Mouse (Mus musculus): ENCODE results near the gene Zfp799.
"Not testable (repeated sequence)": the region's sequence is repeated elsewhere in the genome, so short reads cannot be mapped to it uniquely, and the experiment has no call there.

Gene Zfp799

GRCm38 (mm10) chr17:32829540-32830417 is at the start of gene Zfp799:
Zfp799 (minus strand) TSS chr17:32830261.
- peak; percentile 78 to 86 for DNase-seq (ENCODE audit: low spot score in 2 of 2)

DNA sequence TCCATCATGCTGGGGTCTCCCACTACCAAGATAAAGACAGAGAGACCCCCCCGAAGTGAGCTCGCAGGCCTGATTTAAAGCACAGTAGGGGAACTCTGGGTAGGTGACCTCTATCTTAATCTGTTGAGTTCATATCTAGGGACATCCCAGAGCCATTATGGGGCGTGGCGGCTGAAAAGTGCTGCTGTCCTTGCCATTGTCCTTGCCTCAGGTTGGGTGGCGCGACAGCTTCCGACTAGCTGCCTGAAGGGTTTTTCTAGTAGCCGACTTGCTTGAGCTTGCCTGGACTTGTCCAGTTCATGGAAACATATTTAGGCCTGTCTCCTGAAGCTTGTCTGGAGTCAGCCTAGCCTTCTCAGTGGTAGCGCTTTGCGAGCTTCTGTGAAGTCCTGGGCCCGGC is 48.7 kb upstream of the Zfp799 start:
- no peak for DNase-seq (ENCODE audit: low spot score in 2 of 2)

GRCm38 (mm10) chr17:32877471-32878171 is 47.6 kb upstream of the Zfp799 start:
- DNase-seq (ENCODE audit: low spot score in 2 of 2), result no peak

DNA sequence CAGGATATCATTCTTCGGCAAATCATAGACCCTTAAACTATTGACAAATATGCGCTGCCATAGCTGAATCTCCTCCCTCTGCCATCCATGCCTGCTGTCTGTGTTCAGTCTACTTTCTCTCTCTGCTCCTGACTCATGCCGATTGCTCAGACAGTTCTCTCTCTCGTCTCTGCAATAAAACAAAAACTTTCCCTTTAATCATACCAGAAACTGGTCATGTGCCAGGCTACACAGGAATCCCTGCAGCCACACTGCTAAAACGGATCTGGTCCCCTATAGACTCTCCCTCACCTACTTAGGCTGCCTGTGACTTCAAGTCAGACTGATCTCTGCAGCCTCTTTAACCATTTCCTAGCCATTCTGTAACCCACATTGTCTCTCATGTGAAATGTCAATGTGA is 42.6 kb upstream of the Zfp799 start:
- DNase-seq (ENCODE audit: low spot score in 2 of 2), result no peak

DNA sequence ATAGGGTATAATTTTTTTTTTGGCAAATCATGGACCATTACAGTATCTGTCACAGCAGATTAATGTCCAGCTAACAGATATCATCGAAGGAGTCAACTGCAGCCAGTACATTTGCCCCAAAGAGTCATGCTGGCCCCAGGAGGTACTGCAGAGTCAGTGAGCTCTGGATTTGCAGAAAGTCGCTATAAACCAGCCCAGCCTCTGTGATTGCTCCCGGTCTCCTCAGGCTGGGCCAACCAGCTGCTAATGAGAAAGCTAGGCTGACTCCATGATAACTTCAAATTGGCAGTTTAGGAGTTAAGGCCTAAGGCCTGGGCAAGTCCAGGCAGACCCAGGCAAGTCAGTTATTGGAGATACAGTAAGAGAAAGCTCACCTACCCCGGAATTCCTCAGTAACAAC is 42.0 kb upstream of the Zfp799 start:
- no peak for DNase-seq (ENCODE audit: low spot score in 2 of 2)

GRCm38 (mm10) chr17:32871483-32871882 is 41.4 kb upstream of the Zfp799 start:
- no peak for DNase-seq (ENCODE audit: low spot score in 2 of 2)

GRCm38 (mm10) chr17:32867266-32867665 is 37.2 kb upstream of the Zfp799 start:
- not testable (repeated sequence) for DNase-seq (ENCODE audit: low spot score in 2 of 2)

DNA sequence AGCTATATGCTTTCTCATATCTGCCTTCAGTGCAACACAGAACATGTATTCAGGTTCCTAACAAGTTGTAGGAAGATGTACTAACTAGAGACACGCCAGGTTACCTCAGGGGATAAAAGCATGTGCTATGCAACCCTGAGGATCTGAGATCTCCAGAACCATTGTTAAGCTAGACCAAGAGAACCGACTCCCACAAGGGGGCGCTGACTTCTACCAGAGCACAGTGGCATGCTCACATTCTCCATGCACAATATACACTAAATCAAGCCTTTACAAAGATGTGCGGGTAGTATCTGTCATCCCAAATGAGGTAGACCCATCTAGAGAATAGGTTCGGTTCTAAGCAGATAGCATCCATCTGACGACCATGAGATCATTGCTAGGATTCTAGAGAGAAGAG is 26.7 kb upstream of the Zfp799 start:
- not testable (repeated sequence) for DNase-seq (ENCODE audit: low spot score in 2 of 2)

DNA sequence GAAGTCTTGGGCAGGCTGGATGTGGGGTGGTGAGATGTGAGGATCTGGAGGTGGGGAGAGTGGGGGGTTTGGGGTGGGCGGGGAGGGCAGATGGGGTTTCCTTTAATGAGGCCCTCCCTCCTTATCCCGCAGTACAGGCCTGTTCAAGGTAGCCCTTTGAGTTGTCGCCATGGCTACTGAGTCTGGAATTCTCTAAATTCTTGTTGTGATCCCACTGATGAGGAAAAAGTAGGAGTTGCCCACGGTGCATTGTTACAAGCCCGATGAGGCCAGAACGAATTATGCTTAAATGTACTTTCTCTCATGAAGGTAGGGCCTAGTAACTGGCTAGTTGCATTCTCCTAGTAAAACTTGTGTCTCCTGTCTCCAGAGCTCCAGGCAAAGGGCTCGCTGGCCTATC is 21.5 kb upstream of the Zfp799 start:
- DNase-seq (ENCODE audit: low spot score in 2 of 2), result no peak

GRCm38 (mm10) chr17:32841388-32841787 is 11.3 kb upstream of the Zfp799 start:
- no peak for DNase-seq (ENCODE audit: low spot score in 2 of 2)

- DNase-seq (ENCODE audit: low spot score in 2 of 2), result no peak
These were observed 9.2 kb upstream of the Zfp799 start for GRCm38 (mm10) chr17:32839083-32839802.

GRCm38 (mm10) chr17:32830418-32830782 is 339 bp upstream of the Zfp799 start:
- DNase-seq (ENCODE audit: low spot score in 2 of 2), result no peak

DNA sequence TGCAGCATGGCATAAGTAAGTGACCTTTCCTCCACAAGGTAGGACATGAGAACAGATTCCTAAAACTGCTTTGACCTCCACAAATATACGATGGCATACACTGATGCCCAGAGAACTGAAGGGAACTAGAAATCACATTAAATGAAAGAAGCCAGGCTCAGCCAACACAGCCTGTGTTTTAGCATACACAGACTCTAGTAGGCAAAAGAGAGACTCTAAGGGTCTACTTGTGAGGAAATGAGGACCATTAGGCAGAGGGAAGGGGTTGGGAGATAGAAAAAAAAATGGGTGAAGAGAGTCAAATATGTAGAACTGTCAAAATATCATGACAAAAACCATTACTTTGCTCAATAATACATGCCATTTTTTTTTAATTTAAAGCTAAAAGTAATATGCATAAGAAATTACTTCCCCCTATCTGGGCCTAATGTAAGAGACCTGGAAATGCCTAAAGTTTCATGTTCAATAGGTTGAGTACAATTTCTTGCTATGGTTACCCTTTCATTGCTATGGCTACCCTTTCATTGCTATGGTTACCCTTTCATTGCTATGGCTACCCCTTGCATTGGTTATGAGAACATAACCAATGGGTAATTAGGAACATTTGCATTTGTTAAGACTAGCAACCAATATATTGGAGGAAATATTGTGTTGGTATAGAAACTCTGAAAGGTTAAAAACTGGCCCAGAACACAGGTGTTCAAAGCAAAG is 13.8 kb downstream of the Zfp799 start:
- no peak for DNase-seq (ENCODE audit: low spot score in 2 of 2)

- DNase-seq (ENCODE audit: low spot score in 2 of 2), result no peak
These were observed 15.9 kb downstream of the Zfp799 start for GRCm38 (mm10) chr17:32814136-32814535.

GRCm38 (mm10) chr17:32810648-32811047 is 19.4 kb downstream of the Zfp799 start:
- DNase-seq (ENCODE audit: low spot score in 2 of 2), result no peak

DNA sequence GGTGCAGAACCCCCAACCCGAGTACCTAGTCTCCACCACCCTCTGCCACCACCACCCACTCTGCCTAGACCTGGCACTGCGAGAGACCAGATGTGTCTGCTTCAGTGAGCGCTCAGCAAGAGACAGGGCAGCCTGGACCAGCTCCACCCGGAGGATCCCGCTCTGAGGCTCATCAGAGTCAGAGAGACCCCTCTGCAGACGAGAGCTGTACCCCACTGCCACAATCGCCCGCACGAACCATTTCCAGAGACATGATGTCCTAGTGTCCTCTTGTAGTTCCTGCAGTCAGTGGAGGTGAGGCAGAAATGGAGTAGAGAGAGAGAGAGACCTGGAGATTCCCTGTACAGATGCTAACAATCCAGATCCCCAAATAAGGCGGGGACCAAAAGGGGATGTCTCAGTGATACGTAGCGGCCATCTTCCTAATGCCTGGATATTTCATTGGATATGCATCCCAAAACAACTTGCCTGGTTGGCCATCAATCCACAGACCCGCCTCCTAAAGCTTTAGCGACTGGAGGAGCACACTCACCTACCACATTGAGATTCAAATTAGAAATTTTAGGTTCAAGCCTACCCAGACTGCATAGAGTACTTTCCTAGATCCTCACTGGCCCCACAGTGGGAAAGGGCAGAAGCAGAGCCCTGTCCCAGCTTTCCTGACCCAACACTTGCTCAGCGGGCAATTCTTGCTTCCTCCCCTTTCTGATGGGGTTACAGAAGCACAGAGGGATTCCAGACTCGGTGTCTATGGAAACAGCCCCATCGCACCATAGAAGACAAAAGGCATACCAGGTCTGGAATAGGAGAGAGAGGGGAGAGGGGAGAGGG is 20.3 kb downstream of the Zfp799 start, which contains the start of gene Zfp811:
Gene Zfp811 (minus strand): TSS at position 388 of the 831 bp plus-strand sequence.
- DNase-seq (ENCODE audit: low spot score in 2 of 2), result peak; percentile 32 to 56

DNA sequence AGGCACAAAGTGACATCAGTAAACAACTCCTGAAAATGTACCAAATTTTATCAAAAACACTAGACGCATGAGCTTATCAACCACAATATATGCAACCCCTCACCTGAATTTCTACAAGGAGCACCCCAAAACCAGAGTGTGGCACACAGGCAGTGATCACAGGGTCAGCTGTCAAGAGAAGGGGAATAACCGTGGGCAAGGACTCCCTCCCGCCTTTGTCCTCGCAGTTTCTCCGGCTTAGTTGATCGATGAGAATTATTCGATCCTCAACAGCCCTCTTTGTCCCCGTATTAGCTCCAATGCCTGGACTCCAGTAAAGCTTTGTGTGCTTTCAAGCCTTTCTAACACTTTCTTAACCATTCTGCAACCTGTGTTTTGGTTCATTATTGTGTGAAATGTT is 21.1 kb downstream of the Zfp799 start:
- DNase-seq (ENCODE audit: low spot score in 2 of 2), result no peak

DNA sequence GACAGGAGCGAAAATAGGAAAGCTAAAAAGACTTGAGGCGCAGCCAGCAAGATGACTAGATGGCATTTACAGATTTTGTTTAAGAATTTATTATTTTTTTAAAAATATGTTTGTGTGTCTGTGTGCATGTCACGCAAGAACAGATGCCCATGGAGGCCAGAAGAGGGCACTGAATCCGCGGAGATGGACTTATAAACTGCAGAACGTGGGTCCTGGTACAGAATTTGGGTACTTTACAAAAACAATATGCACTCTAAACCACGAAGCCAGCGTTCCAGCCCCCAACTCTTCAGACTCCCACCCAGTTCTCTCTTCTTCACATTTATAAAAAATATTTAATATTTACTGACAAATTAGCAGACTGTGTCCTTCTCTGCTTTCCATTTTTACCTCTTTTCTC is 40.8 kb downstream of the Zfp799 start:
- DNase-seq (ENCODE audit: low spot score in 2 of 2), result no peak

DNA sequence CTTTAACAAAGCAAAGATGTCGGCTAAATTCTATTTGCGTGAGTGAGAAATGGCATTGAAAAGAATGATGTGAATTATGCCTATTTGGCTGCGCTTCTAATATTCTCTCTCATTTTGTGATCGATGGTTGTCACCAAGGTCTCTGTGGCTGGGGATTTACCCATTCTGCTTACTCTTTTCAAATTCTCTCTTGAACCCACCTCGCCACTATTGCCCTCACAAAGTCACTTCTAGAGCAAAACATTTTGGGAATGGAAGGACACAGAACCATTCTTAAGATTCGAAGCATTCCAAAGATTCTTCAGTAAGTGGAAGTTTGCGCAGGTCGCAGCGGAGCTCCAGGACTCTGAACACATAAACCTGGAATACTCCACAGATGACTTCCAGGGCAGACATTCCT is 41.5 kb downstream of the Zfp799 start:
- DNase-seq (ENCODE audit: low spot score in 2 of 2), result no peak

GRCm38 (mm10) chr17:32788094-32788559 is 41.9 kb downstream of the Zfp799 start, which contains the start of gene Zfp871:
Zfp871 (minus strand) TSS chr17:32788287.
- peak; percentile 88 to 94 for DNase-seq (ENCODE audit: low spot score in 2 of 2)
